Comparison of ENCODE assay signal across 8 mouse cellular contexts in genomic region chr7:19403731-19404296, GRCm38 (mm10). TPM values are rescaled to one million over a fixed set of nuclear protein-coding genes. Genes with fewer than 3 reads are reported as not detected.
DNase-seq lines count a peak whose midpoint lies in the region; ATAC-seq and TF ChIP-seq lines count a peak whose summit lies in the region.

Klc3 (minus strand) TSS chr7:19404104.

- peak; percentile 66 for ATAC-seq in embryonic facial prominence, embryonic 14.5 days (ENCODE audit: low read depth)
- peak; percentile 73 for ATAC-seq in liver, embryonic 14.5 days (ENCODE audit: insufficient read depth)
- no peak for ATAC-seq in neural tube, embryonic 11.5 days (ENCODE audit: insufficient read depth, low FRiP score, low TSS enrichment)

- no peak for TF ChIP-seq EP300 in liver, embryonic 14.5 days (IDR thresholded peaks at IDR 0.05; ENCODE audit: low read depth)

- H3K36me3 ChIP-seq in embryonic facial prominence, embryonic 14.5 days (ENCODE audit: control insufficient read depth, insufficient read depth, low read length): no peaks in the 10 kb centered on the region
- H3K36me3 ChIP-seq in liver, embryonic 14.5 days (replicated peaks; ENCODE audit: control insufficient read depth, insufficient read depth, low read depth): no peaks in the 10 kb centered on the region
- H3K36me3 ChIP-seq in neural tube, embryonic 11.5 days (ENCODE audit: control insufficient read depth, insufficient read depth, low read length): no peaks in the 10 kb centered on the region

- peak within 1 kb of the TSS; percentile 58 for H3K4me3 ChIP-seq in embryonic facial prominence, embryonic 14.5 days (ENCODE audit: low read depth, low read length)
- H3K4me3 ChIP-seq in liver, embryonic 14.5 days (ENCODE audit: insufficient read depth in 1 of 2, low read depth in 2 of 2, low read length in 2 of 2): peak within 1 kb of the TSS; percentile 24 to 48
- peak within 1 kb of the TSS; percentile 52 for H3K4me3 ChIP-seq in neural tube, embryonic 11.5 days (ENCODE audit: low read depth, low read length)

- peaks cover 7% of the 10 kb centered on the region; the same call in 1 of the 2 replicates for H3K9me3 ChIP-seq in embryonic facial prominence, embryonic 14.5 days (ENCODE audit: control insufficient read depth, low read length)
- peaks cover 2% of the 10 kb centered on the region for H3K9me3 ChIP-seq in liver, embryonic 14.5 days (ENCODE audit: control insufficient read depth, low read length)
- 0 out of 2 replicates have a peak, but pooled peaks cover 3% of the 10 kb centered on the region for H3K9me3 ChIP-seq in neural tube, embryonic 11.5 days (ENCODE audit: control insufficient read depth, low read length)

- peak; percentile 37 to 44 for DNase-seq in heart, adult 18-20 months
- no peak for DNase-seq in heart, adult 8-10 months (ENCODE audit: low spot score)
- DNase-seq in embryonic facial prominence, embryonic 14.5 days (ENCODE audit: low spot score): peak; percentile 87
- peak; percentile 92 for DNase-seq in induced T-regulatory cell, adult 2 months (ENCODE audit: low read depth)
- DNase-seq in liver, embryonic 14.5 days (ENCODE audit: low read depth in 3 of 3, low spot score in 3 of 3): peak; percentile 34 to 73 (median 40)
- DNase-seq in neural tube, embryonic 11.5 days (ENCODE audit: low spot score): peak; percentile 40
- peak; percentile 94 for DNase-seq in thymus, postnatal 0 days (ENCODE audit: low spot score)
- no peak for DNase-seq in cerebellum, adult 9-11 months

- peak within 1 kb of the TSS; percentile 95 for H3K4me2 ChIP-seq in embryonic facial prominence, embryonic 14.5 days (ENCODE audit: low read depth, low read length)
- H3K4me2 ChIP-seq in liver, embryonic 14.5 days (ENCODE audit: low read depth): peak within 1 kb of the TSS; percentile 83
- H3K4me2 ChIP-seq in neural tube, embryonic 11.5 days (ENCODE audit: low read depth): peak within 1 kb of the TSS; percentile 88

- H3K27ac ChIP-seq in embryonic facial prominence, embryonic 14.5 days (replicated peaks; ENCODE audit: low read depth, low read length): no peak within 1 kb of the TSS
- no peak within 1 kb of the TSS for H3K27ac ChIP-seq in liver, embryonic 14.5 days
- H3K27ac ChIP-seq in neural tube, embryonic 11.5 days (ENCODE audit: low read depth, low read length): no peak within 1 kb of the TSS

- WGBS in embryonic facial prominence, embryonic 14.5 days: 1% methylated on average over 38 of the region's 62 CpGs
- WGBS in liver, embryonic 14.5 days (ENCODE audit: insufficient replicate concordance): 1% methylated on average over 62 of the region's 62 CpGs
- under 1% methylated on average over 58 of the region's 62 CpGs for WGBS in neural tube, embryonic 11.5 days

- TF ChIP-seq CTCF in liver, embryonic 14.5 days (IDR thresholded peaks at IDR 0.05; ENCODE audit: low read depth): no peak

- peaks cover 49% of the 10 kb centered on the region for H3K27me3 ChIP-seq in embryonic facial prominence, embryonic 14.5 days (replicated peaks; ENCODE audit: control insufficient read depth, insufficient read depth, low read length)
- H3K27me3 ChIP-seq in liver, embryonic 14.5 days (ENCODE audit: control insufficient read depth, insufficient read depth, low read length): peaks cover 34% of the 10 kb centered on the region
- peaks cover 38% of the 10 kb centered on the region for H3K27me3 ChIP-seq in neural tube, embryonic 11.5 days (ENCODE audit: control insufficient read depth, insufficient read depth, low read length)

- peak within 1 kb of the TSS; percentile 60 for H3K9ac ChIP-seq in embryonic facial prominence, embryonic 14.5 days (ENCODE audit: low read depth, low read length)
- H3K9ac ChIP-seq in liver, embryonic 14.5 days (replicated peaks): no peak within 1 kb of the TSS
- peak within 1 kb of the TSS; percentile 45 for H3K9ac ChIP-seq in neural tube, embryonic 11.5 days (ENCODE audit: low read length)

- H3K4me1 ChIP-seq in embryonic facial prominence, embryonic 14.5 days (ENCODE audit: control insufficient read depth, insufficient read depth, low read length): peaks cover 5% of the 10 kb centered on the region; the same call in 1 of the 2 replicates
- H3K4me1 ChIP-seq in liver, embryonic 14.5 days (replicated peaks; ENCODE audit: control insufficient read depth in 2 of 2, insufficient read depth in 2 of 2, low read length in 1 of 2): peaks cover 0 to 2% of the 10 kb centered on the region in 2 experiments; a peak in 1 of 4 replicates
- peaks cover 12% of the 10 kb centered on the region; the same call in 1 of the 2 replicates for H3K4me1 ChIP-seq in neural tube, embryonic 11.5 days (ENCODE audit: control insufficient read depth, insufficient read depth, low read length)

RNA-seq across cellular contexts. Expression of gene Klc3, which starts in this region (rescaled TPM):
- total RNA-seq in heart, adult 18-20 months (2021): under 1 TPM; 0.32 to 0.46 TPM
- total RNA-seq in heart, adult 8-10 months (2022): 1 to 10 TPM in 1 of 4 experiments, under 1 TPM in 2, not detected in 1; 0.60 to 1.2 (median 0.75) TPM
- 10.2 and 15.3 TPM in 2 replicates for polyA plus RNA-seq in embryonic facial prominence, embryonic 14.5 days (2014; fragmentation: Nextera tagmentation; extraction: Ambion mirVana)
- 0.18 and 0.21 TPM in 2 replicates for polyA plus RNA-seq in liver, embryonic 14.5 days (2012; rRNA removed)
- polyA plus RNA-seq in liver, embryonic 14.5 days (2014; fragmentation: Nextera tagmentation; extraction: Ambion mirVana): 0.13 and 0.58 TPM in 2 replicates
- polyA plus RNA-seq in neural tube, embryonic 11.5 days (2014; fragmentation: Nextera tagmentation; extraction: Ambion mirVana): 3.2 and 3.4 TPM in 2 replicates
- polyA plus RNA-seq in thymus, postnatal 0 days (2015; fragmentation: Nextera tagmentation; extraction: Ambion mirVana): 35.3 and 38.4 TPM in 2 replicates

Comparison
In these comparisons a context has a peak if more than half of its experiments do, and no peak if none do; other contexts are left out.
1. Peak in DNase-seq in heart, adult 18-20 months; RNA of the gene not detected or under 1 TPM.
2. Peak in DNase-seq, ATAC-seq, H3K4me3 ChIP-seq and H3K4me2 ChIP-seq in liver, embryonic 14.5 days; RNA of the gene not detected or under 1 TPM.
3. DNase-seq: peak in embryonic facial prominence, embryonic 14.5 days (single experiment), induced T-regulatory cell, adult 2 months (single experiment), neural tube, embryonic 11.5 days (single experiment) and thymus, postnatal 0 days (single experiment); none in heart, adult 8-10 months (single experiment) and cerebellum, adult 9-11 months (single experiment).
4. Peak in every context shown above with its lines, with median percentiles within 50 percentile points of each other: H3K4me2 ChIP-seq and H3K4me3 ChIP-seq.